Mouse (Mus musculus): ENCODE results near the gene Sorcs3.

Gene Sorcs3

DNA sequence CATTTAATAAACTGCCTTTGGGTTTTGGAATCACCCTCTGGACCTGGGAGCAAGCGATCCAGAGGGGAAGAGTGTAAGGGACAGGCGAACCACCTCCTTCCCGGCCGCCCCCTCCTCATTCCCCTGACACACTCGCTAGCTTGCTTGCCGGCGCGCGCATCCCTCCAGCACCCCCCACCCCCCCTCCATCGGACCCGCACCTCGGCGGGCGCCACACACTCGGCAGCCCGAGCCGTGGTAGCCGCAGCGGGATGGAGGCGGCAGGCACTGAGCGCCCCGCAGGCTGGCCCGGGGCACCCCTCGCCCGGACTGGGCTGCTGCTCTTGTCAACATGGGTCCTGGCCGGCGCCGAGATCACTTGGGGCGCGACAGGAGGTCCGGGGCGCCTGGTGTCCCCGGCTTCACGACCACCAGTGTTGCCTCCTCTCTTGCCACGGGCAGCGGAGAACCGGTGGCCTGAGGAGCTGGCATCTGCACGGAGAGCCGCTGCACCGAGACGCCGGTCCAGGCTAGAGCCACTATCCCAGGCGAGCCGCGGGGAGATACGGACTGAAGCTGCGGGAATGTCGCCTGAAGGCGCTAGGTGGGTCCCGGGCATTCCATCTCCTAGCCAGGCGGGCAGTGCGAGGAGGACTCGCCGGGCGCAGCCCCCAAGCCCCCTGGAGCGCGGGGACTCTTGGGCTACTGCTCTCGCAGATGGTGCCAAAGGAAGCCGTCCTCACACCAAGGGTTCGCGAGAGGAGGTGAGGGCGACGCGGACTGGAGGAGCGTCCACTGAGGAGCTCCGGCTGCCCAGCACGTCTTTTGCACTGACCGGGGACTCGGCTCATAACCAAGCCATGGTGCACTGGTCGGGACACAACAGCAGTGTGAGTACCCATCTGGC lies at the start of gene Sorcs3:
Gene Sorcs3 (plus strand): TSS at position 97 of the 886 bp plus-strand sequence.
- DNase-seq (ENCODE audit: extremely low read depth, low read depth), result no peak

DNA sequence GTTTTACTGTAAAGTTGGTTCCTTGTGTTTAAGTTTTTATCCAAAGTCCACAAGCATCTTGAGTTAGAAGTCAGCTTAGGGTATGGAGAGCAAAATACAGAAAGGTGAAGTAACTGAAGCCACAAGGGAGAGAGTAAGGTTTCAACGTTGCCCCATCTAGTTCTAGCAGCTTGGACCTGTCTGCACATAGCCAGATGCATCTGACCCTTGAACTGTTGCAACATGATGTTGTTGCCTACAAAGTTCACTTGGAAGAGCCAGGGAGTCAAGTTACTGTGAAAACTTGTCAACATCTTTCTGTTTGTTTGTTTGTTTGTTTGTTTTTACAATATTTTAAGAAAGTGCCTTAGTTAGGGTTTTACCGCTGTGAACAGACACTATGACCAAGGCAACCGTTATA lies 40.5 kb upstream of the Sorcs3 start:
- no peak for DNase-seq (ENCODE audit: extremely low read depth, low read depth)

DNA sequence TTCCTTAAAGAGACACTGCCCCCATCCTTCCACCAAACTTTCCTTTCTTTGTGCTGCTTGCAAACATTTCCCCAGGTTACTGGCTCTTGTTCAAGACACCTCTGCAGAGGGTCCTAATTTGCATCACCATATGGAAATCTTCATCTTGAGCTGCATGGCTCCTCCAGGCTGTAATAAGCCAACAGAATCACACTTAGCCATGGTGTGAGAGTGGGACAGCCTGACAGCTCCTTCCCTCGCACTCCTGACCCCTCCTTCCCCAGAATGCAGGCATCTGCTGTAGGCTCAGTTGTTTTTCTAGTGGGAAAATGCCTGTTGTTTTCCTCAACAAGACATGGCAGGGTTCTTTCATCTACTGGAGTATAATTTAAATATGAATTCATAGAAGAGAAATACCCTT lies 38.7 kb upstream of the Sorcs3 start:
- DNase-seq (ENCODE audit: extremely low read depth, low read depth), result no peak

GRCm38 (mm10) chr19:48168284-48168683 lies 37.5 kb upstream of the Sorcs3 start:
- no peak for DNase-seq (ENCODE audit: extremely low read depth, low read depth)

- DNase-seq (ENCODE audit: extremely low read depth, low read depth), result no peak
Measured at GRCm38 (mm10) chr19:48174717-48175116, 31.1 kb upstream of the Sorcs3 start.

DNA sequence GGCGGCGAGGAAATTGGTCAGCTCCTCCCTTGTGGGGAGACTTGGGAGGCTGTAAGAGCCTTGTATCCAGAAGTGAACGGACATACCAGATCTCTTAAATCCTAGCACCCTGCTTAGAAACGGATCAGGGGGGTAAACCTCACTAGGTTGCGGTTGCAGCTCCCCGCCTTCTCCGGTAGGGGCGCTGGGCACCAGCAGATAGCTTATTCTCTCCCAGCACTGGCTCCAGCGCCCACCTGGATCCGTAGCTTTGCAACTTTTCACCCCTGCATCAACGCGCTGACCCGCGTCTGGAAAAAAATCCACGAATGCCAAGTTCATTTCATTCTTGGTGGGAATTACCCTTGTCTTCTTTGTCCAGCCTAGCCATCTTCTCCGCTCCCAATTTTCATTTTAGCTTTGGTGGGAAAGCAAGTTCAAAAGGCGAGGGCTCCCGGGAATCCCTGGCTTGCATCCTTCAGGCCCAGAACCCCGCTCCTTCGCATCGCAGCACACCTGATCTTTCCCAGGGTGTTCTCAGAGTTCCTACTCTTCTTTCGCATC lies 1.8 kb upstream of the Sorcs3 start:
- no peak for DNase-seq (ENCODE audit: extremely low read depth, low read depth)

DNA sequence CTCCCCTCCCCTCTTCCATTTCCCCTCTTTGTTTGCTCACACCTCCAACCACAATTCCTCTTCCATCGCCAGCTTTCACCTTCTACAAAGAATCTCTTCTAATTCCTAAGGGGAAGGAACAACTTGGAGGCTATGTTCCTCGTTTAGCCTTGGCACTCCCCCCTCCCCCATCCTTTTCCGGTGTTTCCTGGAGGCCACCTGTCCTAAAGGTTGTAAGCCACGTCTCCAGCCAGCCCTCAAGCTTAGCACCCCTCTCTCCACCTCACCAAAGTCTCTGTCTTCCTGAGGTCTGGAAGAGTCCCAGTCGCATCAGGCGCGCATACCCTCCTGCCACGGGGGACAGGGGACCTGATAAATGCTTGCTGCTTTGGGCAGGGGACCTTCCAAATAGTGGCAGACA lies 1.3 kb upstream of the Sorcs3 start:
- DNase-seq (ENCODE audit: extremely low read depth, low read depth), result no peak

GRCm38 (mm10) chr19:48204892-48205761 lies 698 bp upstream of the Sorcs3 start:
- DNase-seq (ENCODE audit: extremely low read depth, low read depth), result no peak

GRCm38 (mm10) chr19:48206861-48207730 lies 1.3 kb downstream of the Sorcs3 start:
- DNase-seq (ENCODE audit: extremely low read depth, low read depth), result no peak

DNA sequence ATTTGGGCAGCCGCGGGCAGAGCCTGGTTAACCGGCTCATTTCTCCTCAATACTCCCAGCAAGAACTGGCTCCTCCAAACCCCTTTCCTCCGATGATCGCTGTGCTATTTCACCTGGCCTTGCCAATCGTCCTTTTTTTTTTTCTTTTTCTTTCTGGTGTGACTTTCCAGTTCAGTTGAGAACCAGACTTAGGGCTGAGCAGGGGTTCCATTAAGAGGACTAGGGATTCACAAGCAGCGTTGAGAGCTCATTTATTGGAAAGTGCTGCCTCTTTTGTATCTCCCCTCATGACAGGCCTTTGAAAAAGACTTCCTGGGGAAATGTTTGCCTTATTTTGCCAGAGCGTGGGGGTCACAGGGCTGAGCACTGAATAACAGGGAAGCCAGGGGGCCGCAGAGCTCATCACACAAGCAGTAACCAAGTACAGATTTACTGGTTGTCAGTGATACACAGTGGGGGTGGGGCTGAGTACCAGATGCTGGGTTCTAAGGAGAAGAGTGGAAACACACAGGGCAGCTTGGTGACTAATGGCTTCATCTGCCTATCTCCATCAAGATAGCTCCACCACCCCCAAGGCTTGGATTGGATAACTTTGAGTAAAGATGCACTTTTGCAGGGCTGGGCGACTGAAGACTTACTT lies 2.0 kb downstream of the Sorcs3 start:
- DNase-seq (ENCODE audit: extremely low read depth, low read depth), result no peak

DNA sequence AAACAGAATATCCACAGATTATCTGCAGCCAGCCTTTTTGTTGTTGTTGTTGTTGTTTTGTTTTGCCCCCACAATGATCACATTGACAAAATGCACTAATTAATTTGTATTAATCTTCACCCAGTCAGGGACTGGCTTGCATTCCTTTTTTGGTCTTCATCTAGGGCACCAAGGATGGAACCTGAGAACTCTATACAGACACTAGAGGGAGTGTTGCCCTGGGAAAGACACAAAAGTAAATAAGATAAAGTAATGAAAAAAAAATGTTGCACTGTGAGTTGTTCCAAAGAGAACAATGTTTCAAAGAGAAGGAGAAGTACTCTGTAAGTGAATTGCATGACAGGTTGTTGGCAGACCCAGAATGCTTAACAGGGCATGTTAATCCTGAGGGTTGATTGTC lies 9.6 kb downstream of the Sorcs3 start:
- no peak for DNase-seq (ENCODE audit: extremely low read depth, low read depth)

GRCm38 (mm10) chr19:48237786-48238372 lies 32.1 kb downstream of the Sorcs3 start:
- DNase-seq (ENCODE audit: extremely low read depth, low read depth), result no peak

- no peak for DNase-seq (ENCODE audit: extremely low read depth, low read depth)
Measured at GRCm38 (mm10) chr19:48238391-48238790, 32.6 kb downstream of the Sorcs3 start.

DNA sequence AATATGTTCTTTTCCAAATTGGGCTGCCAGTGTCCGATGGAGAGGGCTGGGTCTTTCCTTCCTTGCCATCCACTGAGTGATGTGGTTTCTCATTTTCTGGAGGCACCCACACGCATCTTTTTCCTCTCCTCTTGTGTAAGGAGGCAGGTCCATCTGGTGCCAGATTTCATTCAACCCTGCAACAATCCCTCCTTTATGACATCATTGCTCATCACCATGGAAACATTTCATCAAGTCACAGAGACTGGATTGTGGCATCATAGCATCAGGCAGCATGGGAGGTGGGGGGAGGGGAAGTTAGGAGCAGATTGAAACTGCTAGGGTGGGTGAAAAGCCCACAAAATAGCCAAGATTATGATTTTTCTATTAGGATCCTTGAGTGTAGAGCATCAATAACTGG lies 35.1 kb downstream of the Sorcs3 start:
- no peak for DNase-seq (ENCODE audit: extremely low read depth, low read depth)

DNA sequence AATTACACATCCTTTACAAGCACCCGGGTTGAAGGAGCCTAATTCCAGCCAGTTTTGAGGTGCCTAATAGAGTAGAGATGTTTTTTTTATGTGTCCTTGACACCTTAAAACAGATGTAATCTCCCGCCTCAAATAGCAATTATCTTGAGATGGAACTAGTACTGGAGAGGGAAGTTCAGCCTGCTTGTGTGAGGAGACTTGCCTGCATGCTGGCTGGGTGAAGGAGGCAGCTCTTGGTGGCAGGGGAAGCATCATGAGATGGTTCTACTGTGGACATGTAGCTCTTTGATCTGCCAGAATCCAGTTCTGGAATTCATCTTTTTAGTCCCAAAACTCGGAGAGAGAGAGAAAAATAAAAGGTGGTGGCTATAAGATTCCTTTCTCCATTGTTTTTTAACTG lies 38.2 kb downstream of the Sorcs3 start:
- no peak for DNase-seq (ENCODE audit: extremely low read depth, low read depth)

DNA sequence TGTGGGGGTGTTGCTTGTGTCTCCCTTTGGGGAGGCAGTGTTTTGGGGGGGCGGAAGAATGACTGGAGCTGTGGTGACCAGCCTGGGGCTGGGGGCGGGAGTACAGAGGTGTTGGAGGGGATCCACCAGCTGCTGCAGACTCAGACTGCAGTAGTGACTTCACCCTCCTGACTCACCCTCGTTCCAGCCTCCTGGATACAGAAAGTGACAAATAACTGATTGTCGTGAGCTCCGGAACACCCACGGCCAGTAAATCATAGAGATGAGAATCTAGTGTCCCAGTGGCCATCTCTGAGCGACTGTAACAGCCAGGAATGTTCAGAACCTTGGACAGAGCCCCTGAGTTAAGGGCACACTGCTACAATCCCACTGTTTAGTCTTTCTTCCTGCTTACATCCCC lies 53.4 kb downstream of the Sorcs3 start:
- no peak for DNase-seq (ENCODE audit: extremely low read depth, low read depth)

- no peak for DNase-seq (ENCODE audit: extremely low read depth, low read depth)
Measured at GRCm38 (mm10) chr19:48260671-48261070, 54.8 kb downstream of the Sorcs3 start.

DNA sequence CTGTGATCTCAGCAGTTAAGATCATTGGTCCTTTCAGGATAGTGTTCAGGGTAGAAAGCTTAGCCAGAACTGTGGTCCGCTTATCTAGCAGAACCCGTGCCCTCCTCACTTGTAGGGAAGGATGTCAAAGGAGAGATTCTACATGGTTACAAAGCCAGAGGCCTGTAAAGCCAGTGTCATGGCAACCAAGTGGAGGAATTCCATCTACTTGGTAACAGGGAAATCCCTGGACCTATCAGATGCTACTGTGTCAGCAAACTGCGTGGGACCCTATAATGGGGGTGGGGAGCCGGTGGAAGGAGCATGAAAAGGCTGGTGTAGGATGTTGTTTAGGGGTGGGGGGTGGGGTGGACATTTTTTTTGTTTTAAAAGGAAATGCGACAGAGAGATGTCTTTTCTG lies 57.9 kb downstream of the Sorcs3 start:
- no peak for DNase-seq (ENCODE audit: extremely low read depth, low read depth)

GRCm38 (mm10) chr19:48280273-48280672 lies 74.4 kb downstream of the Sorcs3 start:
- DNase-seq (ENCODE audit: extremely low read depth, low read depth), result no peak

DNA sequence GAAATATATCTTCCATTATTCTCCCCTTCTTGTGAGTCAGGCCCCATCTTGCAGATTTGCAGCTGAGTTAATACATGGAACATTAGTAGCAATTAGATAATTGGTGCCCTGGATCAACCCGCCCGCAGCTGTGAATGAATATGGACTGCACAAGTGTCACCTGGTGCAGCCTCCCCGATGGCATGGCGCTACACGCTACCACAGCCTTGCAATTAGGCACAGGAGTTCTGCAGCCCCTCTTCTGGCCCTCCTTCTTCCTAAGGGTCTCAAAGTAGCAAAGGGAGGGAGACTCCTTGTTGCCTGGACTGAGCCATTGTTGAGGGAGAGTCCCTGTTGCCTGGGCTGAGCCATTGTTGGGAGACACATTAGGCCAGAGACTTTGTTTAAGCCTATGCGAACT lies 76.4 kb downstream of the Sorcs3 start:
- no peak for DNase-seq (ENCODE audit: extremely low read depth, low read depth)
